Comparison of ENCODE assay signal across 14 mouse cellular contexts in genomic region chr9:121075246-121075645, GRCm38 (mm10).
DNase-seq lines count a peak whose midpoint lies in the region; ATAC-seq and TF ChIP-seq lines count a peak whose summit lies in the region.
"Had no signal": no experiment of that assay in that cellular context is flagged by ENCODE, and none has a peak within 500 bp of the region (broad histone marks: within the 10 kb centered on the region; RNA-seq: fewer than 3 reads in every experiment).

No protein-coding gene starts in this region.

- no peak overlapping the region for H3K4me3 ChIP-seq in forebrain, postnatal 0 days (ENCODE audit: low read depth, low read length)
- no peak overlapping the region for H3K4me3 ChIP-seq in forebrain, embryonic 15.5 days
- H3K4me3 ChIP-seq in layer of hippocampus, adult 2 months = no peak overlapping the region
- no peak overlapping the region for H3K4me3 ChIP-seq in kidney, embryonic 15.5 days (replicated peaks)
- H3K4me3 ChIP-seq in kidney, embryonic 16.5 days (ENCODE audit: low read length) = no peak overlapping the region
- H3K4me3 ChIP-seq: midbrain, embryonic 10.5 days; neural tube, embryonic 13.5 days had no signal

- peaks cover 13% of the 10 kb centered on the region; the same call in 1 of the 2 replicates for H3K4me1 ChIP-seq in forebrain, postnatal 0 days (ENCODE audit: insufficient read depth)
- H3K4me1 ChIP-seq in forebrain, embryonic 15.5 days = peaks cover 22% of the 10 kb centered on the region
- H3K4me1 ChIP-seq in kidney, embryonic 15.5 days = peaks cover 30% of the 10 kb centered on the region
- H3K4me1 ChIP-seq in kidney, embryonic 16.5 days (ENCODE audit: insufficient read depth, low read length) = peaks cover 10% of the 10 kb centered on the region

- no peak overlapping the region for H3K4me2 ChIP-seq in forebrain, postnatal 0 days (ENCODE audit: low read depth)
- no peak overlapping the region for H3K4me2 ChIP-seq in forebrain, embryonic 15.5 days (replicated peaks)
- no peak overlapping the region for H3K4me2 ChIP-seq in kidney, embryonic 15.5 days
- H3K4me2 ChIP-seq in kidney, embryonic 16.5 days (replicated peaks; ENCODE audit: low read depth, low read length) = no peak overlapping the region
- H3K4me2 ChIP-seq: lung, embryonic 14.5 days; neural tube, embryonic 13.5 days had no signal

- H3K9me3 ChIP-seq in forebrain, postnatal 0 days (ENCODE audit: low read length) = no peaks in the 10 kb centered on the region
- H3K9me3 ChIP-seq in forebrain, embryonic 15.5 days = no peaks in the 10 kb centered on the region
- no peaks in the 10 kb centered on the region for H3K9me3 ChIP-seq in kidney, embryonic 15.5 days (replicated peaks)
- H3K9me3 ChIP-seq in kidney, embryonic 16.5 days (ENCODE audit: low read length) = no peaks in the 10 kb centered on the region
- H3K9me3 ChIP-seq: midbrain, embryonic 10.5 days; neural tube, embryonic 13.5 days had no signal

- intact Hi-C loops in left cerebral cortex, postnatal 10 days (cut with DNase I) = loop anchor here (10.0 kb wide), 1 partner anchor 470 kb away; no protein-coding TSS in a partner anchor

- no peaks in the 10 kb centered on the region for H3K27me3 ChIP-seq in forebrain, postnatal 0 days (ENCODE audit: insufficient read depth, low read length)
- no peaks in the 10 kb centered on the region for H3K27me3 ChIP-seq in forebrain, embryonic 15.5 days
- no peaks in the 10 kb centered on the region for H3K27me3 ChIP-seq in kidney, embryonic 15.5 days
- H3K27me3 ChIP-seq in kidney, embryonic 16.5 days (ENCODE audit: insufficient read depth, low read length) = no peaks in the 10 kb centered on the region

- DNase-seq in forebrain, postnatal 0 days = peak; percentile 73
- DNase-seq in layer of hippocampus, adult 2 months (ENCODE audit: low spot score in 2 of 2) = peak; percentile 62 to 70
- peak; percentile 82 to 87 for DNase-seq in left cerebral cortex, postnatal 10 days (ENCODE audit: extremely low spot score in 1 of 2, low spot score in 2 of 2)
- peak; percentile 74 for DNase-seq in right cerebral cortex, postnatal 4 days
- no peak for DNase-seq in embryo, embryonic 10 days (ENCODE audit: low spot score)
- DNase-seq: adrenal gland, postnatal 10 days; gastrocnemius, postnatal 36 days; lung, embryonic 14.5 days had no signal

- peak overlapping the region; percentile 29; the same call in 1 of the 2 replicates for H3K27ac ChIP-seq in forebrain, postnatal 0 days (ENCODE audit: low read depth, low read length)
- no peak overlapping the region for H3K27ac ChIP-seq in forebrain, embryonic 15.5 days (replicated peaks)
- no peak overlapping the region for H3K27ac ChIP-seq in layer of hippocampus, adult 2 months
- no peak overlapping the region for H3K27ac ChIP-seq in kidney, embryonic 15.5 days
- no peak overlapping the region for H3K27ac ChIP-seq in kidney, embryonic 16.5 days (ENCODE audit: low read length)
- H3K27ac ChIP-seq: neural tube, embryonic 13.5 days had no signal

- WGBS in forebrain, postnatal 0 days = 69% methylated on average over 4 of the region's 4 CpGs
- WGBS in forebrain, embryonic 15.5 days = 75% methylated on average over 4 of the region's 4 CpGs
- WGBS in kidney, embryonic 15.5 days = 78% methylated on average over 4 of the region's 4 CpGs
- 74% methylated on average over 4 of the region's 4 CpGs for WGBS in kidney, embryonic 16.5 days

- peak; percentile 25 for ATAC-seq in forebrain, postnatal 0 days
- no peak for ATAC-seq in forebrain, embryonic 15.5 days (replicated peaks)
- ATAC-seq in kidney, embryonic 15.5 days (replicated peaks; ENCODE audit: low FRiP score) = no peak
- ATAC-seq in kidney, embryonic 16.5 days (ENCODE audit: low FRiP score, low TSS enrichment) = no peak
- ATAC-seq: inflammation-experienced regulatory T-cells, adult 6 months had no signal

- no peaks in the 10 kb centered on the region for H3K36me3 ChIP-seq in forebrain, postnatal 0 days (ENCODE audit: insufficient read depth)
- H3K36me3 ChIP-seq in forebrain, embryonic 15.5 days = no peaks in the 10 kb centered on the region
- H3K36me3 ChIP-seq in kidney, embryonic 15.5 days = no peaks in the 10 kb centered on the region
- no peaks in the 10 kb centered on the region for H3K36me3 ChIP-seq in kidney, embryonic 16.5 days (ENCODE audit: insufficient read depth, low read length)
- H3K36me3 ChIP-seq: midbrain, embryonic 10.5 days; neural tube, embryonic 13.5 days had no signal

- TF ChIP-seq CTCF in forebrain, postnatal 0 days (IDR thresholded peaks at IDR 0.05; ENCODE audit: low read depth) = no peak
- TF ChIP-seq CTCF in layer of hippocampus, adult 2 months (conservative IDR thresholded peaks at IDR 0.05) = no peak

- no peak overlapping the region for H3K9ac ChIP-seq in forebrain, postnatal 0 days
- H3K9ac ChIP-seq in forebrain, embryonic 15.5 days (replicated peaks) = no peak overlapping the region
- H3K9ac ChIP-seq in kidney, embryonic 15.5 days = no peak overlapping the region
- no peak overlapping the region for H3K9ac ChIP-seq in kidney, embryonic 16.5 days (replicated peaks; ENCODE audit: low read length)
- H3K9ac ChIP-seq: lung, embryonic 14.5 days; neural tube, embryonic 13.5 days had no signal
